Mouse (Mus musculus) heart, adult 18-20 months (tissue): ENCODE data around the gene Spag7. TPM values are rescaled to one million over a fixed set of nuclear protein-coding genes. Genes with fewer than 3 reads are reported as not detected.

Source experiments
- DNase-seq, 2 experiments: peaks; one replicate each; pipeline ENCODE4 v3.0.0; 2021 to 2022; ENCODE audit warnings: mixed read lengths in 1 of 2
- long read RNA-seq, 2 experiments: library from polyadenylated mRNA; stranded (forward); transcript quantifications; one replicate each; pipeline ENCODE4 v2.0.0; 2021
- total RNA-seq, 2 experiments: library from RNA; stranded (reverse); gene quantifications; 2 replicates each; pipeline ENCODE4 v1.2.3; 2021

Spag7 gene
- total RNA-seq = 10 to 100 TPM; 89.3 to 93.9 TPM
- long read RNA-seq, experiment 1, transcript Spag7-201 (7 exons, 1,159 nt) = major isoform, 73 of 91 reads
- long read RNA-seq, experiment 1, partial matches to known transcripts = 1 of 91 reads
- long read RNA-seq, experiment 1, other reads (novel, unspliced or antisense) = 17 of 91 reads
- long read RNA-seq, experiment 2, transcript Spag7-201 (7 exons, 1,159 nt) = major isoform, 48 of 71 reads
- long read RNA-seq, experiment 2, partial matches to known transcripts = 3 of 71 reads
- long read RNA-seq, experiment 2, other reads (novel, unspliced or antisense) = 20 of 71 reads

GRCm38 (mm10) chr11:70668771-70669505, at the start of gene Spag7:
Spag7 (minus strand) TSS chr11:70669416.
- peak; percentile 99 to 100 for DNase-seq

- no peak for DNase-seq
Observed at GRCm38 (mm10) chr11:70718481-70718880, 49.3 kb upstream of the Spag7 start.

- DNase-seq = no peak
Observed at GRCm38 (mm10) chr11:70715832-70716231, 46.6 kb upstream of the Spag7 start.

GRCm38 (mm10) chr11:70713222-70713621, 44.0 kb upstream of the Spag7 start:
- DNase-seq = no peak

- DNase-seq = no peak
Observed at GRCm38 (mm10) chr11:70711026-70711425, 41.8 kb upstream of the Spag7 start.

- DNase-seq = no peak
Observed at GRCm38 (mm10) chr11:70706127-70706526, 36.9 kb upstream of the Spag7 start.

- DNase-seq = peak; percentile 84 to 87
Observed at GRCm38 (mm10) chr11:70702781-70703180, 33.6 kb upstream of the Spag7 start.

- peak; percentile 20 to 48 for DNase-seq
Observed at GRCm38 (mm10) chr11:70701984-70702733, 32.9 kb upstream of the Spag7 start.

GRCm38 (mm10) chr11:70701221-70701955, 32.2 kb upstream of the Spag7 start:
- peak; percentile 36 to 42 for DNase-seq

GRCm38 (mm10) chr11:70700613-70701012, 31.4 kb upstream of the Spag7 start:
- peak; percentile 86 to 88 for DNase-seq

- DNase-seq = peak; percentile 97
Observed at GRCm38 (mm10) chr11:70699722-70700556, 30.7 kb upstream of the Spag7 start, which contains the start of the genes Inca1 and Kif1c. Inca1 (minus strand) TSS chr11:70700155. Kif1c (plus strand) TSS chr11:70700548.

- no peak for DNase-seq
Observed at GRCm38 (mm10) chr11:70699051-70699450, 29.8 kb upstream of the Spag7 start.

GRCm38 (mm10) chr11:70697376-70697775, 28.2 kb upstream of the Spag7 start:
- no peak for DNase-seq

- DNase-seq = no peak
Observed at GRCm38 (mm10) chr11:70693504-70693903, 24.3 kb upstream of the Spag7 start.

GRCm38 (mm10) chr11:70689578-70689977, 20.4 kb upstream of the Spag7 start:
- DNase-seq = peak in 1 of 2 experiments; percentile 3

GRCm38 (mm10) chr11:70688372-70688771, 19.2 kb upstream of the Spag7 start:
- peak in 1 of 2 experiments; percentile 38 for DNase-seq

GRCm38 (mm10) chr11:70687601-70688199, 18.5 kb upstream of the Spag7 start, which contains the start of gene Camta2:
Camta2 (minus strand) TSS chr11:70688105.
- peak; percentile 95 for DNase-seq

GRCm38 (mm10) chr11:70686901-70687566, 17.8 kb upstream of the Spag7 start:
- peak; percentile 46 to 66 for DNase-seq

GRCm38 (mm10) chr11:70683640-70684039, 14.4 kb upstream of the Spag7 start:
- no peak for DNase-seq
